Mouse (Mus musculus) forebrain, postnatal 0 days (tissue): ENCODE results near the gene Endog. TPM values are rescaled to one million over a fixed set of nuclear protein-coding genes. Genes with fewer than 3 reads are reported as not detected.

Source experiments
- ATAC-seq: fragments of 200-750 bp; cut with Nextera tagmentation; 2 replicates; pipeline ENCODE4 v1.8.0; 2017; ENCODE audit warnings: mild to moderate bottlenecking, moderate library complexity
- DNase-seq: peaks from one replicate; pipeline ENCODE4 v3.0.0-alpha.2; 2015
- H3K27ac ChIP-seq: fragments of 300-500 bp; sonication (generic); 2 replicates; pipeline ENCODE4 v1.5.1; 2014; ENCODE audit warnings: low read depth, mild to moderate bottlenecking, antibody characterized with exemption, low read length, moderate library complexity, mixed read lengths
- H3K27me3 ChIP-seq: fragments of 300-500 bp; sonication (generic); 2 replicates; pipeline ENCODE4 v1.6.1; 2014; ENCODE audit warnings: mild to moderate bottlenecking, low read length, mixed read lengths; ENCODE audit not compliant: insufficient read depth
- H3K36me3 ChIP-seq: fragments of 300-500 bp; sonication (generic); 2 replicates; pipeline ENCODE4 v1.6.1; 2014; ENCODE audit warnings: mild to moderate bottlenecking, moderate library complexity; ENCODE audit not compliant: insufficient read depth
- H3K4me1 ChIP-seq: fragments of 300-500 bp; sonication (generic); 2 replicates; pipeline ENCODE4 v1.6.1; 2014; ENCODE audit warnings: antibody characterized with exemption; ENCODE audit not compliant: insufficient read depth
- H3K4me2 ChIP-seq: fragments of 300-500 bp; sonication (generic); 2 replicates; pipeline ENCODE4 v1.6.1; 2014; ENCODE audit warnings: low read depth, mild to moderate bottlenecking, moderate library complexity
- H3K4me3 ChIP-seq: fragments of 300-500 bp; sonication (generic); 2 replicates; pipeline ENCODE4 v1.5.1; 2014; ENCODE audit warnings: low read depth, low read length, mixed read lengths
- H3K9ac ChIP-seq: fragments of 300-500 bp; sonication (generic); 2 replicates; pipeline ENCODE4 v1.6.1; 2014; ENCODE audit warnings: mild to moderate bottlenecking
- H3K9me3 ChIP-seq: fragments of 300-500 bp; sonication (generic); 2 replicates; pipeline ENCODE4 v1.6.1; 2016; ENCODE audit warnings: low read length
- CTCF ChIP-seq: sonication (generic); IDR thresholded peaks from 2 replicates; pipeline ENCODE4 v1.5.1; 2016; ENCODE audit warnings: antibody characterized with exemption, control low read depth, low read depth
- WGBS: fragments of 180-500 bp; shearing (Covaris S2); extraction: QIAGEN DNeasy Blood & Tissue Kit; methylation state at CpG from one replicate; pipeline ENCODE4 v1.1.7; 2014; 5-methylcytosine and 5-hydroxymethylcytosine counted together
- polyA plus RNA-seq: library from polyadenylated mRNA; unstranded; fragments of >200 nt; fragmentation: Nextera tagmentation; extraction: Ambion mirVana; gene quantifications from 2 replicates; pipeline ENCODE4 v1.2.1, GENCODE M21; 2015
- total RNA-seq: library from RNA; depleted of rRNA; stranded (reverse); fragments of >200 nt; gene quantifications from 2 replicates; pipeline ENCODE4 v1.2.3, GENCODE M21; 2014; rRNA removed

Gene Endog
- total RNA-seq (31.8 and 37.1 TPM in 2 replicates), polyA plus RNA-seq (29.0 and 31.1 TPM in 2 replicates)

DNA sequence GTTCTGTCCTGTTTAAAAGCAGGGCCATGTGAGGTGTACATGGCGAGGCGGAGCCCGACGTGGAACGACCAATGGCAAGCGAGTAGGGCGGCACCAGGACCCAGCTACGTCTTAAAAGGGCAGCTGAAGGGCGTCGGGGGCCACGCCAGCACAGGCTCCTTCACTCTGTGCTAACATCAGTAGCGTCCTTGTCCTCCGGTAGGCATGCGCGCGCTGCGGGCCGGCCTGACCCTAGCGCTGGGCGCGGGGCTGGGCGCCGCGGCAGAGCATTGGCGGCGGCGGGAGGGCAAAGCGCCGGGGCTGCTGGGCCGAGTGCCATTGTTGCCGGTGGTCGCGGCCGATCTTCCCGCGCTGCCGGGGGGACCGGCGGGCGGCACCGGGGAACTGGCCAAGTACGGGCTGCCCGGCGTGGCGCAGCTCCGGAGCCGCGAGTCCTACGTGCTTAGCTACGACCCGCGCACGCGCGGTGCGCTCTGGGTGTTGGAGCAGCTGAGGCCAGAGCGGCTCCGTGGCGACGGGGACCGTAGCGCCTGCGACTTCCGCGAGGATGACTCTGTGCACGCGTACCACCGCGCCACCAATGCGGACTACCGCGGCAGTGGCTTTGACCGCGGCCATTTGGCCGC lies at the start of gene Endog:
Endog (plus strand) TSS at position 123 of the 626 bp plus-strand sequence.
- DNase-seq (peak; percentile 92), ATAC-seq (peak; percentile 97)
- Histone ChIP-seq H3K36me3 (peaks cover 25% of the 10 kb centered on the region), H3K27ac (peak within 1 kb of the TSS; percentile 87), H3K9ac (peak within 1 kb of the TSS; percentile 75), H3K4me2 (peak within 1 kb of the TSS; percentile 86), H3K4me3 (peak within 1 kb of the TSS; percentile 72), H3K27me3 (no peaks in the 10 kb centered on the region), H3K9me3 (no peaks in the 10 kb centered on the region), H3K4me1 (peaks cover 6% of the 10 kb centered on the region; the same call in 1 of the 2 replicates)
- no peak for TF ChIP-seq CTCF
- 1% methylated on average over 71 of the region's 75 CpGs for WGBS

DNA sequence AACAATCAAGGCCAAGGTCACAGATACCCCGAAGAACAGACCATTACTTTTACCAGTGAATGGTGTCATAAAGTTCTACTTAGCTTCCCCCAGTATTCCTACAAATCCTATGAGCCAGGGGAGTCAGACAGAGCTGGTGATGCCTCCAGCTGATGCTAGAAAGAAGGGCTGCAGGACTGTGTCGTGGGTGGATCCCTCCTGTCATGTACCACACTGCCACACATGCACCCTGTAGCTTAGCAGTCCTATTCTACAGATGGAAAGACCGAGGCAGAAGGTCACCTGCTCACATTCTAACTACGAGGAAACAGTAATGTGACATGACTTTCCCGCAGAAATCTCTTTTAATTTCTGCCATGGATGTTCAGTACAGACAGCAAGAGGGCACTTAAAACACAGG lies 48.5 kb upstream of the Endog start:
- Histone ChIP-seq H3K4me3 (no peak overlapping the region), H3K27me3 (no peaks in the 10 kb centered on the region), H3K27ac (no peak overlapping the region), H3K9me3 (no peaks in the 10 kb centered on the region), H3K4me1 (peaks cover 12% of the 10 kb centered on the region; the same call in 1 of the 2 replicates), H3K4me2 (peak overlapping the region; percentile 86; the same call in 1 of the 2 replicates), H3K36me3 (no peaks in the 10 kb centered on the region), H3K9ac (no peak overlapping the region)
- 88% methylated on average over 5 of the region's 5 CpGs for WGBS
- DNase-seq (no peak), ATAC-seq (no peak)
- no peak for TF ChIP-seq CTCF

DNA sequence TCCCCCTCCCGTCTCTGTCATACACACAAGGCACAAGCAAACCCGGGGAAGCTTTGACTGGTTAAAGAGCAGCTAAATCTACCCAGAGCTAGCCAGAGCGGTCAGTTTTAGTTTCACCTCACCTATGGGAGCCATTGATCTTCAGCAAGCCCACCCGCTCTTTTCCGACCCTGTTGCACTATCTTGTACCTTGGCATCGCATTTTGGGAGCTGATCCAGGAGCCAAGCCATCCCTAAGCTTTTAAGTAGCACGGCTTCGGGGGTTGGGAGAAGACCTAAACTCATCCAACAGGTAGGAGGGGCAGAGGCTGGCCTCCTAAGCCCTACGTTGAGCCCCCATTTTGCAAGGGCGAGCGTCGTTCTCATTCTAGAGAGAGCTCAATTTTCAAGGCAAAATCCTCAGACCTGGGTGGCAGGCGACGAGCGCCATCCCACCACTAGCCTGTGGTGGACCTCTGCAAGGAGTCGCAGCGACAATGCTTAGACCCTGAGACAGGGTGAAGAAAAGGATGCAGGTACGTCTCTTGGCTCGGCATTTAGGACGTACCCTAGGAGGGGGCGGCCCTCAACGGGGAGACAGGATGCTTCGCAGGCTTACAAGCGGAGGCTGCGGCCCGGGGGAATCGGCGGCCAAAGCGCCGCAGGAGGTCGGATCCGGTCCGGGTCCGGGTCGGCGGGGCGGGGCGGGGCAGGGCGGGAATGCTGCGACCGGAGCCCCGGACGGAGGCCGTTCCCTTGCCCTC lies 47.4 kb upstream of the Endog start:
- H3K27me3 ChIP-seq: no peaks in the 10 kb centered on the region
- H3K4me2 ChIP-seq: peak overlapping the region; percentile 86
- DNase-seq (no peak), ATAC-seq (peak; percentile 62)
- peaks cover 12% of the 10 kb centered on the region; the same call in 1 of the 2 replicates for H3K4me1 ChIP-seq
- no peak; the same call in 1 of the 2 replicates for TF ChIP-seq CTCF
- peak overlapping the region; percentile 91 for H3K9ac ChIP-seq
- no peaks in the 10 kb centered on the region for H3K9me3 ChIP-seq
- WGBS: 2% methylated on average over 44 of the region's 44 CpGs
- no peaks in the 10 kb centered on the region for H3K36me3 ChIP-seq
- H3K27ac ChIP-seq: peak overlapping the region; percentile 91
- peak overlapping the region; percentile 91 for H3K4me3 ChIP-seq

DNA sequence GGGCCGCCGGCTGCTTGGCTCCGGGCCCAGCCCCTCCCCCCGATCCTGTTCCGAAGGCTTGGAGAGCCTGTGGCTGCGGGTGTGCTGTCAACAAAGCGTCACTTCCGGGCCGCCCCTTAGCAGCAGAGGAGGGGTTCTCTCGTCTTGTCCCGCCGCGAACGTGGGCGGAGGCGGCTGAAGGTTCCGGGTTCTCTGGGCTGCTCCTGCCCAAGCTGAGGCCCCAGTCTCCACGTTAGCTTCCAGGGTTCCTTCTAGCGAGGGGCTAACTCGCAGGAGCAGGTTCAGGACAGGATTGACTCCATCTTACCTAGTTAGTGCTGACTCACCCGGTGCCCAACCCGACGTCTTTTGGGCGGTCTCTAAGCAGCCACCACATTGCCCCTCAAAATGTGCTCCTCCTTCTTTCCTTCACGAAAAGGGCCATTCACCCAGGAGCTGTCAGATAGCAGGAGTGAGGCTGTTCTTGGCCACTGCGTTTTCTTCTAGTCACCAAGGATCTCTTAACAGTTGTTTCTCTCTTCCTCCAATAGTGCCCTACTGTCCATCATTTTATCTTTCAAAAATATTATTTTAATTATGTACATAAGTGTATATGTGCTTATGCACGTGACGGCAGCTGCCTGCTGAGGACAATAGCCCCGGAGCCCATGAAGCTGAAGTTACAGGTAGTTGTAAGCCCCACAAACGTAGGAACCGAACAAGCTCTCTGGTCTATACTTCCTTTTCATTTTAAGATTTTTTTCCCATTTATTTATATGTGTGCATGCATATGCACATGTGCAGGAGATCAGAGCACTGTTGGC lies 46.6 kb upstream of the Endog start, which contains the start of gene Zer1:
Zer1 (minus strand) TSS at position 114 of the 803 bp plus-strand sequence.
- no peaks in the 10 kb centered on the region for H3K9me3 ChIP-seq
- WGBS: 10% methylated on average over 31 of the region's 31 CpGs
- H3K4me1 ChIP-seq: peaks cover 8% of the 10 kb centered on the region; the same call in 1 of the 2 replicates
- H3K4me2 ChIP-seq: peak within 1 kb of the TSS; percentile 86
- ATAC-seq (peak; percentile 97), DNase-seq (peak; percentile 94)
- H3K36me3 ChIP-seq: no peaks in the 10 kb centered on the region
- H3K9ac ChIP-seq: peak within 1 kb of the TSS; percentile 91
- peak within 1 kb of the TSS; percentile 91 for H3K27ac ChIP-seq
- no peaks in the 10 kb centered on the region for H3K27me3 ChIP-seq
- peak within 1 kb of the TSS; percentile 91 for H3K4me3 ChIP-seq
- TF ChIP-seq CTCF: no peak

DNA sequence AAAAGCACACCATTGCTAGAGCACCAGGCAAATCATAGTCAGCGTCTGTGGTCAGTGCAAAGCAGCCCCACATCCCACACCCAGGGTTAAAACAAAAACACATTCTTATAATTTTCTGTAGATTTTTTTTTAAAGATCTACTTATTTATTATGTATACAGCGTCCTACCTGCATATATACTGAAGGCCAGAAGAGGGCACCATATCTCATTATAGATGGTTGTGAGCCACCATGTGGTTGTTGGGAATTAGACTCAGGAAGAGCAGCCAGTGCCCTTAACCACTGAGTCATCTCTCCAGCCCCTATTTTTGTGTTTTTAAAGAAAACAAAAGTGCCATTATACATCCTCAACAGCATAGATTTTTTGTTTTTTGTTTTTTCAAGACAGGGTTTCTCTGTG lies 42.5 kb upstream of the Endog start:
- DNase-seq (peak; percentile 69), ATAC-seq (no peak)
- 25% methylated on average over 2 of the region's 2 CpGs for WGBS
- Histone ChIP-seq H3K4me2 (no peak overlapping the region), H3K27ac (no peak overlapping the region), H3K4me1 (peaks cover 7% of the 10 kb centered on the region; the same call in 1 of the 2 replicates), H3K9me3 (no peaks in the 10 kb centered on the region), H3K27me3 (no peaks in the 10 kb centered on the region), H3K36me3 (no peaks in the 10 kb centered on the region), H3K9ac (no peak overlapping the region), H3K4me3 (no peak overlapping the region)
- peak; percentile 79 for TF ChIP-seq CTCF

DNA sequence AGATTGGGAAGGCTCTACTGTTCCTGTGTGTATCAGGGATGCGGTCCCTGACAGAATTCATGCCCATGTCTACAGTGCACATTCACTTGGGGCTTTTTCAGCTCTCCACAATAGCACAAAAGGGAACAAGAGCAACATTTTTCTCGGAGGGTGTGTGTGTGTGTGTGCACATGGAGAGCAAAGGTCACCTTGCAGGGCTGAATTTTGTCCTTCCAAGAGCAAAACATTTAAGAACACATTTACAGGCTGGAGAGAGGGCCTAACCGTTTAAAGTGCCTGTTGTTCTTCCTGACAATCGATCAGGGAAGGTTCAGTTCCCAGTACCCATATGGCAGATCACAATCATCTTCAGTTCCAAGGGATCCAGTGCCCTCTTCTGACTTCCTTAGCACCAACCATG lies 41.1 kb upstream of the Endog start:
- H3K27ac ChIP-seq: no peak overlapping the region
- no peak for ATAC-seq
- H3K27me3 ChIP-seq: no peaks in the 10 kb centered on the region
- no peak overlapping the region for H3K4me2 ChIP-seq
- no peak overlapping the region for H3K4me3 ChIP-seq
- WGBS: 81% methylated on average over 4 of the region's 4 CpGs
- H3K4me1 ChIP-seq: peaks cover 16% of the 10 kb centered on the region
- H3K36me3 ChIP-seq: no peaks in the 10 kb centered on the region
- no peak for DNase-seq
- no peaks in the 10 kb centered on the region for H3K9me3 ChIP-seq
- H3K9ac ChIP-seq: no peak overlapping the region
- no peak for TF ChIP-seq CTCF
